Mouse (Mus musculus) urinary bladder, postnatal 25 days (tissue): ENCODE data around the gene Nsa2.
A peak's percentile ranks its signal among the peaks of the same experiment; 100 is the strongest.
"Not testable (repeated sequence)": the region's sequence is repeated elsewhere in the genome, so short reads cannot be mapped to it uniquely, and the experiment has no call there.

ENCODE experiments used
- DNase-seq: peaks from one replicate; pipeline ENCODE4 v3.0.0; 2022; ENCODE audit warnings: low spot score

The Nsa2 gene

DNA sequence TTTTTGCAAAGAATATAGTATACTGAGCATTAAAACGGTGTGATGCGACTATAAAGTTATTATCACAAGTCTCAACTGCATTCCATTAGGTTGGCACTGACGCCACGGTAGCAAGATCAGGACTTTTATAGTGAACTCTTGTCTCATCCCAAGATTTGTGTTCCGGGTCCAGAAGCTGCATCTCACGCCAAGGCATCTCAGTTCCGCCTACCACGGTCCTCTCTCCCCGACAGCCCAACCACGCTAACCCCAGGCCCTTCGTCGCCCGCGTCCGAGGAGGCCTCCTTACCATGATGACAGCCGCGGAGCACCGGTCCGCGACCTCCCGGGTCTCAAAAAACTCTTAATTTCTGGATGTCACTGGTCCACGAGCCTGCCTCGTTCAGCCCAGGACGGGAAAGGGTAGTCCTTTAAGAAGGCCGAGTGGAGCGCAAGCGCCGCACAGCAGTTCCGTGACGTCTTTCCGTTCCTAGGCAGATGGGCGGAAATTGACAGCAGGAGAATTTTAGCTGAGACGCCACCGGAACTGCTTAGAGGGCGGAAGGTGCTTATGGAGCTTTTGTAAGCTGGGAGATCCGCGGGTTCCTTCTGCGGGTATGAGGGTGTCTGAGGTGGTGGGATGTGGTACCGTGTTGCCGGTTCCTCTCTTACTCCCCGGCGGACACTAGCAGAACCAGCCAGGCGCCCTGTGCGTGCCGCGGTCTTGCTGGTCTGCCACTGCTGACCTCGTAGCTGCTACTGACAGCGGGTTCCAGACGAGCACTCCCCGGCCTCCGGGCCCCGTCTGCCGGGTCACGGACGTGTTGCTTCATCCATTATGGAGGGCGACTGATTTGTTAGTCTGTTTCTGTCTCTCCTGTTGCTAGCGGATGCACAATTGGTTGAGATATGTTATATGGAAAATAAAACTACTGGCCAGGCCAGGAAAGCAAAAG is at the start of gene Nsa2, which contains the start of gene Gfm2:
Gene Nsa2 (minus strand): TSS at position 472 of the 935 bp plus-strand sequence.
Gene Gfm2 (plus strand): TSS at position 472 of the 935 bp plus-strand sequence.
- peak; percentile 75 for DNase-seq

DNA sequence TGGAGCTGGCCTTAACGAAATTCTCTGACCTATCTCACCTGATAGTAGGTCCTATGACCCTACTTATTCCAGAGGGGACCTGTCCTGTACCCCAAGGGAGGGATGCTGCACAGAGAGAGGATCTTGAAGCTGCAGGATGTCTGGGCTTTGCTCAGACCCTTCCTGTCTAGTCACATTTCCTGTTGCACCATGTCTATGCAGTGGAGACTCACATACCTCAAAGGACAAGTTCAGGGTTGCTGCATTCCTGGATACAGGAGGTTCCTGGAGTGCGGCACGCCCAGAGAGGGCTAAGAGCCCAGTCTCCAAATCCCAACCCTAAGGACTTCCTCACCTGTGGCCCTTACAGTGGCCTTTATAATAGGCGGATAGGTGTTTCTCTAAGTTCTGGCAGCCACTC is 48.6 kb upstream of the Nsa2 start:
- DNase-seq, result no peak

DNA sequence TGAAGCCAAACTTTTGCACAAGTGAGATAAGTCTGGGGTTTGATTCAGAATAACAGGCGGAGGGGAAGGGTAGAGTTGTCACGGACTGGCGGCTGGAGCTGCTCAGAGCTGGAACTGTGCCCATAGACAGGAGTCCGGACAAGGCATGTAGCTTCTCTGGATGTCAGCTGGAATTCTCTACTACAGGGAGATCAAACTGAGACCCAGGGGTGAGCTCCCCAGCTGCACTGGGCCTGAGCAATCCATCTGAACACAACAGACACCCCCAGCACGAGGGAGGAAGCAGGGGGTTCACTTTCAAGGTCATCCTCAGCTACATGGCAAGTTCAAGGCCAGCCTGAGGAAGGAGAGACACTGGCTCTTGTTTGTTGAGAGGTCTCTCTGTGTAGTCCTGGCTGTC is 46.9 kb upstream of the Nsa2 start:
- DNase-seq, result no peak

GRCm38 (mm10) chr13:97184168-97184567 is 46.4 kb upstream of the Nsa2 start:
- DNase-seq, result no peak

DNA sequence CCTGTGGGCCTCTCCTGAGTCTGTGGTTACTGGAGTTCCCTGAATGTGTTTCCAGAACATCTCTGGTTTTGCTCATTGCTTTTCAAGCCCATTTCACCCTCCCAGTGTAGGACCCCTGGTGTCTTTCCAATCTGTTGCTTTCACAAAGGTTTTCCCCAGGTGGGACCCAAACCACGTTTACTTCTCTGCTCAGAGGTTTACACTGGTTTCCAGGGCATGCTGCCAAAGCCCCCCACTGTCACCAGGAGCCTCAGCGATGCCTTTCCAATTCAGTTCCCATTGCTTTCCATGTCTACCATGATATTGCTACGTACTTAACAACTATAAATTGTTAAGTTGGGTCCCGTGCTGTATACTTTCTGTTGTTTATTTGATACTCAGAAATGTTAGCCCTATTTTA is 45.1 kb upstream of the Nsa2 start:
- DNase-seq, result no peak

GRCm38 (mm10) chr13:97180113-97180828 is 42.5 kb upstream of the Nsa2 start:
- no peak for DNase-seq

DNA sequence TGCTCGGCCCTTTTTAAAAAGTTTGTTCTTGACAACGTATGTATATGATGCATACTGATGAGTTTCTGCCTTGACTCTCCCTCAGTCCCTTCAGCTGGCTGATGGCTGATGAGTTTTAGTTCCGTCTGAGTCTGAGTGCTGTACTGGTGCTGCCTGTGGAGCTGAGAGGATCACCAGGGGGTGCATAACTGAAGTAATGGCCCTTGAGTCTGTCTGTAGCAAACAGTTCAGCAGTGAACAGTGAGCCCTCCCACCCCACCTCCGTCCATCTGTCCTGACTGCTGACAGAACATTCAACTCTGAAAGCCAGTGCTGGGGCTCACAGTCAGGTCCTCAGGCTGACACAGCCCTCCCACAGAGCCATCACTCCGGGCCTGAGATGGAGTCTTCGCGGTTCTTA is 41.2 kb upstream of the Nsa2 start:
- no peak for DNase-seq

- DNase-seq, result no peak
Observed at GRCm38 (mm10) chr13:97176731-97177130, 39.0 kb upstream of the Nsa2 start.

DNA sequence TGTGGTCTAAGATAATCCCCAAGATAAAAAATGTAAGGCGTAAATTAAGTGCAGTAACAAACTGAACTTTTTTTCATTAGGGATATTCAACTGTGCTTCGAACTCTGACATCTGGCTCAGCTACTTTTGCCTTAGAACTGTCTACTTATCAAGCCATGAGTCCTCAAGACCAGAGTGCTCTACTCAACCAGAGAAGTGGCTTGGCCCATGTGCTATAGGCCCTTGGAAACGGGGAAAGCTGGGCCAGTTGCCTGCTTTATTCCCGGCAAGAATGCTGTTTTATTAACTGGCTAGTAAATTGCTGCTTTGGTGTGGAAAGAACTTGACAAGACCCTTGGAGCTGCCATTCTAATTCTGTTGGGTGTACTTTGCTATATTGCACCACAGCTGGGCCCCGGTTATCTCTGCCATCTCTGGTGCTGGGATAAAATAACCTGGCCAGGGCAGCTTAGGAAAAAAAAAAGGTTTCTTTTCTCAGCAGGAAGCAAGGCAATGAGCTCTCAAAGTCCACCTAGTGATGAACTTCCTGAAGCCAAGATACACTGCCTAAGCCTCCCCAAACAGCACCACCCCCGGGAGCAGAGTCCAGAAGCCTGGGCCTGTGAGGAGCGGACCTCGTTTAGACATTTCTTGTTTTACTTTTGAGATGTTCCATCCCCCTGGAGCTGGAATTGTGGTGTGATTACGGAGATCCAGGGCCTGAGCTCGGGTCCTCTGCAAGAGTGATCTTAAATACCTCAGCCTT is 38.0 kb upstream of the Nsa2 start:
- no peak for DNase-seq

GRCm38 (mm10) chr13:97145834-97146233 is 8.1 kb upstream of the Nsa2 start:
- peak; percentile 51 for DNase-seq

DNA sequence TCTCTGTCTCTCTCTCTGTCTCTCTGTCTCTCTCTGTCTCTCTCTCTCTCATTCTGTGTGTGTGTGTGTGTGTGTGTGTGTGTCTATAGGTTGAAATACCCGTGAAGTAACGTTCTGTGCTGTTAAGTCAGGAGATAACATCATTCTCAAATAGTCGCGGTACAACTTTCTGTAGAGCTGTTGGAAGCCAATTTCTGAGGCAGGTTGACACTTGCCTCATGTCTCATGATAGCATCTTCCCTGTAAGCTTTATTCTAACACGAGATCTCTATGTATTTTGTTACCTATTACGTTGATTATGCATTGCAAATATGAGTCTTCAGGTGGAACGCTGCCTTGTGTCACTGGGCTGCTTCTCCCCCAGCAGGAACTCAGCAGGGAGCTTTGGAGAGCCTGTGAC is 4.6 kb upstream of the Nsa2 start:
- DNase-seq, result no peak

GRCm38 (mm10) chr13:97138404-97138931 is 731 bp upstream of the Nsa2 start:
- DNase-seq, result not testable (repeated sequence)

DNA sequence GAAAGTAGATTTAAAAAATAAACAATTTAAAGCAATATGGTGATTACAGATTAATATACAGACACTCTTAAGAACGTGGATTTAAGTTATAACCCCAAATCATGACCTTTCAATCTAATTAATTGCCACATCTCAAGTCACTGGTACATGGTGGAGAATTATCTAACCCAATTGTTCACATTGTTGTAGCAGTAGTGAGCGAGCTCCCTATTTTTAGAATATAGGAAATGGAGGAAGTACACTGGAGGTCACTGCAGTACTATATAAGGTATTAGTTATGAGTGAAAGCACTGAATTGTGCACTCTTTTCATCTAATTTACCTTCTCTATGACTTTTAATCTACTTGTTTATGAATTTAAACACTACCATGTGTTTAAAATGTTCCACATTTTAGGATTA is 7.3 kb downstream of the Nsa2 start:
- DNase-seq, result not testable (repeated sequence)

GRCm38 (mm10) chr13:97129654-97130053 is 8.1 kb downstream of the Nsa2 start:
- not testable (repeated sequence) for DNase-seq

DNA sequence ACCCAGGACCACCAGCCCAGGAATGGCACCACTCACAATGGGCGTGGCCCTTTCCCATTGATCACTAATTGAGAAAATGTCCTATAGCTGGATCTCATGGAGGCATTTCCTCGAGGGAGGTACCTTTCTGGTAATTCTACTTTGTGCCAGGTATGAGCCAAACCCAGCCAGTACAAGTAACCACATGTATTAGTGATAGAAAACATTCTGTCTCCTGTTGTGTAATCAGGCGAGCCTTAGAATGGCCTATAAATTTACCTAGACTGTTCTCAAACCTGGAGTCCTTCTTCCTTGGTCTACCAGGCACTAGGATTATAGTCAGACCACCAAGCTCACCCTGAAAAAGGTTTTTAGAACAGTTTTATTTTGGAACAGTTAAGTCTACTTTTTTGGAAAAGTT is 16.4 kb downstream of the Nsa2 start:
- no peak for DNase-seq

- DNase-seq, result no peak
Observed at GRCm38 (mm10) chr13:97109046-97109445, 28.7 kb downstream of the Nsa2 start.

DNA sequence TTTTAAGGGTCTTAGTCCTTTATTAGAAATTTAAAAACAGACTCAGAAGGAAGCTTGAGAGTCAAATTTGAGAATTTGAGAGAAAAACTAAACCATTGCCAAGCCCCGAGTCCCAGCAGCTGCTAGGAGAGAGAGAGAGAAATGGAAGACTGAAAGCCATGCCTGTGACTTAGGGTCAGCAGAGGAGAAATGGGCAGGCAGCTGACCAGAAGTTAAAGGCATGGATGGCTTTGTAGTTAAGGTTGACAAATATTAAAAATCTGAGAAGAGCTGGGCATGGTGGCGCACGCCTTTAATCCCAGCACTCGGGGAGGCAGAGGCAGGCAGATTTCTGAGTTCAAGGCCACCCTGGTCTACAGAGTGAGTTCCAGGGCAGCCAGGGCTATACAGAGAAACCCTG is 30.0 kb downstream of the Nsa2 start:
- not testable (repeated sequence) for DNase-seq

DNA sequence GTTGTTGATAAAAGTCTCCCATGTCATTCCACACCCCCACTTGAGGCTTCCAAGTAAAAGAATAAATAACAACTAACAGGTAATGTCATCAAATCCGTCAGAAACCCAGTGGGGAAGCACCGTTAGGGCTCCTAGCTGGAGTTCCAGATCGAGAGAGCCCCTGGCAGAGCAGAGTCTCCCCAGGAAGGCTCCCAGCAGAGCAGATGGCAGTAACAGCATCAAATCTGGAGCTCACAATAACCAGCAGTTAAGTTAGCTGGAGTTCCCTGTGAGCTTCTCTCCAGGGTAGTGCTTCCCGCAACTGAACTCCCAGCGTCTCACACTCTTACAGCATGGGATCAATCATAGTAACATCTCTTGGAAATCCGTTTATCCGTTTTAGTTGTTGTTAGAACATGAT is 32.7 kb downstream of the Nsa2 start:
- no peak for DNase-seq

DNA sequence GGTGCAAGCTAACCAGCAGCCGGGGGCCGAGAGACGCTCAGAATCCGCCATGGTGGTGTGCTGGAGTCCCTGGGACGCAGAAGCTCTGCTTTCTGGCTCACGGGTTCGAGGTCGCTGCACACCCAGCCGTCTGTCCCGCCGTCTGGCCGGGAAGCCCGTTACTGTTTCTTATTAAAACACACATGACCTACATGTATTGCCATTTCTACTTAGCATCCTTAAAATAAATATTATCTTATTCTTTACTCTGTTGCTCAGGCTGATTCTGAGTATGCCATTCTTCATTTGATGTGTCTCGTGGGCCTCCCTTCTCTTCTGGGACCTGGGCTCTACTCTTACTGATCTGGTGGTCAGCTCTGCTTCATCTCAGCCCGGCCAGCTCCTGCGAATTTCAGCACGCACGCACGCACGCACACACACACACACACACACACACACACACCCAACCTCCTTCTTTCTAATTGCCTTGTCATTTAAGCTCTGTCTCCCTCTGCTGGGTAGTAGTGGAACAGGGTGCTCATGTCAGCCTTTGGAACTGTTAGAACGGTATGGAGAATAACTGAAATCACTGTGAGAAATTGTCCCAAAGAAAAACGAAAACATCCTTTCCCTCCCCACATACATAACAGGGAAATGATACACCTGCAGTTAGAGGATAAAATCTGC is 38.4 kb downstream of the Nsa2 start, which contains the start of gene Gm6169:
Gene Gm6169 (minus strand): TSS at position 51 of the 666 bp plus-strand sequence.
- DNase-seq, result peak; percentile 30

- no peak for DNase-seq
Observed at GRCm38 (mm10) chr13:97095726-97096125, 42.0 kb downstream of the Nsa2 start.

DNA sequence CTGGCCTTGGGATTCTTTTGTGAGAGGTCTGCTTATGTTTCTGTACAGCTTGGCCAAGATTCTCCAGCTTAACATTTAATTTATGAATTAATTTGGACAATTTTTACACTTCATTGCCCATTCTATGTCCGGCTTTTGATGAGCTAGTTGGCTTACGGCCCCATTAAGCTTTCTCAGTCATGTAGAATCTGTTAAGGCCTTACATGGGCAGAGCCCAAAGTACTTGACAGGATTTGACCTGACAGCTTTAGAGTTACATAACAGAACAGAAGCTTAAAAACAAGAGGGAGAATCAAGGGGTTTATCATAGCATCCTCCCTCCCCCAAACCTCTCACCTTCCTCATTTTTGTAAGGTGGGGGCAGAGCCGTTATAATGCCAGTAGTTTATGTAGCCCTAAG is 49.6 kb downstream of the Nsa2 start:
- no peak for DNase-seq
